Mouse (Mus musculus): ENCODE measurements around the gene Birc2.

DNA sequence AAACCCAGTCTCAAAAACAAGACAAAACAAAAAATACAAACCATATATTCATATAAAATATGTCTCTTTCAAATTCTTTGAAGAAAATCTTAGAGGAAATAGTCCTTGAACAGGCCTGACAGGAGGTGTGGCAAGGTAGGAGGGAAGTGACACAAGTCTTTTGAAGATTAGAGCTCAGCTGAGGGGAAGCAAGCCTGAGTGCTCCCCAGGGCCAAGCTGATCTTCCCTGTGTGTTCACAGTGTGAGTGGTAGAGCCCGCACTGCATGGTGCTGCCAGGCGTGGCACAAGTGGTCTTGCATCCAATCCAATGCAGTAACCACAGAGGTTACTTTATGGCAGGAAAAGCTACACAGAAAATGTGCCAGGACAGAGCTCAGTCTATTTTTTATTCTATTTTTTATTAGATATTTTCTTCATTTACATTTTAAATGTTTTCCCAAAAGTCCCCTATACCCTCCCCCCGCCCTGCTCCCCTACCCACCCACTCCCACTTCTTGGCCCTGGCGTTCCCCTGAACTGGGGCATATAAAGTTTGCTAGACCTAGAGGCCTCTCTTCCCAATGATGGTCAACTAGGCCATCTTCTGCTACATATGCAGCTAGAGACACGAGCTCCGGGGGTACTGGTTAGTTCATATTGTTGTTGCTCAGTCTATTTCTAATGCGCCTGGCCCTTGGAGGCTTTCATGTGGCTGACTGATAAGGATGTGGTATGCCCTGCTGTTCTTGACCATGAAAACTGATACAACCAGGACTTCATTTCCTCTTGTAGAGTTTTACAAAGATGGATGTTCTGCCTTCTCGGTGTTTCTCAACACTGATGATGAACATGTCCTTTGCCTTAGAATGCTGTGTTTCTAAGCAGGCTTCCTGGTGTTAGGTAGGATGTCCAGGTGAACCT, 56.4 kb downstream of the Birc2 start:
- TF ChIP-seq CTCF (IDR thresholded peaks at IDR 0.05; ENCODE audit: low read depth) (no peak), EP300 (IDR thresholded peaks at IDR 0.05; ENCODE audit: low read depth) (peak; percentile 69)

Data from liver, postnatal 0 days (tissue).